Mouse (Mus musculus) heart, adult 9 months (tissue): ENCODE measurements around the gene Znrf4.

Source experiments
- DNase-seq, 2 experiments: peaks; one replicate each; pipeline ENCODE4 v3.0.0; 2022; ENCODE audit warnings: low spot score in 2 of 2

Gene Znrf4

GRCm38 (mm10) chr17:56490438-56491152 lies 21.6 kb downstream of the Znrf4 start:
- no peak for DNase-seq

- no peak for DNase-seq
These were observed 24.2 kb downstream of the Znrf4 start for GRCm38 (mm10) chr17:56488028-56488427.

- DNase-seq = no peak
These were observed 24.8 kb downstream of the Znrf4 start for GRCm38 (mm10) chr17:56487441-56487888.

GRCm38 (mm10) chr17:56485926-56486325 lies 26.3 kb downstream of the Znrf4 start:
- DNase-seq = no peak

- no peak for DNase-seq
These were observed 27.1 kb downstream of the Znrf4 start for GRCm38 (mm10) chr17:56485118-56485517.

- no peak for DNase-seq
These were observed 29.6 kb downstream of the Znrf4 start for GRCm38 (mm10) chr17:56482671-56483070.

GRCm38 (mm10) chr17:56479358-56479757 lies 32.9 kb downstream of the Znrf4 start:
- DNase-seq = peak; percentile 46 to 72

- DNase-seq = no peak
These were observed 34.0 kb downstream of the Znrf4 start for GRCm38 (mm10) chr17:56478191-56478611.

- DNase-seq = peak in 1 of 2 experiments; percentile 47
These were observed 34.9 kb downstream of the Znrf4 start for GRCm38 (mm10) chr17:56477191-56477818.

GRCm38 (mm10) chr17:56476402-56476752 lies 35.9 kb downstream of the Znrf4 start, which contains the start of gene Ptprs:
Gene Ptprs (minus strand): TSS chr17:56476483.
- DNase-seq = peak; percentile 94 to 96

- DNase-seq = peak in 1 of 2 experiments; percentile 35
These were observed 36.4 kb downstream of the Znrf4 start for GRCm38 (mm10) chr17:56475584-56476401.

- peak in 1 of 2 experiments; percentile 31 for DNase-seq
These were observed 37.2 kb downstream of the Znrf4 start for GRCm38 (mm10) chr17:56474831-56475581.

GRCm38 (mm10) chr17:56474311-56474830 lies 37.9 kb downstream of the Znrf4 start:
- DNase-seq = no peak

- DNase-seq = no peak
These were observed 38.7 kb downstream of the Znrf4 start for GRCm38 (mm10) chr17:56473611-56473905.

- peak; percentile 39 to 57 for DNase-seq
These were observed 39.3 kb downstream of the Znrf4 start for GRCm38 (mm10) chr17:56472733-56473610.

- DNase-seq = no peak
These were observed 40.1 kb downstream of the Znrf4 start for GRCm38 (mm10) chr17:56472121-56472520.

GRCm38 (mm10) chr17:56471136-56471535 lies 41.1 kb downstream of the Znrf4 start:
- DNase-seq = no peak

- no peak for DNase-seq
These were observed 41.7 kb downstream of the Znrf4 start for GRCm38 (mm10) chr17:56470571-56470970.

GRCm38 (mm10) chr17:56470001-56470436 lies 42.2 kb downstream of the Znrf4 start:
- DNase-seq = no peak

- no peak for DNase-seq
These were observed 43.0 kb downstream of the Znrf4 start for GRCm38 (mm10) chr17:56469275-56469674.
